Mouse (Mus musculus): ENCODE measurements around the gene Aff3. TPM values are rescaled to one million over a fixed set of nuclear protein-coding genes. Genes with fewer than 3 reads are reported as not detected.

The Aff3 gene
- polyA plus RNA-seq, 1 experiment from 2014 or later: 0.03 TPM

DNA sequence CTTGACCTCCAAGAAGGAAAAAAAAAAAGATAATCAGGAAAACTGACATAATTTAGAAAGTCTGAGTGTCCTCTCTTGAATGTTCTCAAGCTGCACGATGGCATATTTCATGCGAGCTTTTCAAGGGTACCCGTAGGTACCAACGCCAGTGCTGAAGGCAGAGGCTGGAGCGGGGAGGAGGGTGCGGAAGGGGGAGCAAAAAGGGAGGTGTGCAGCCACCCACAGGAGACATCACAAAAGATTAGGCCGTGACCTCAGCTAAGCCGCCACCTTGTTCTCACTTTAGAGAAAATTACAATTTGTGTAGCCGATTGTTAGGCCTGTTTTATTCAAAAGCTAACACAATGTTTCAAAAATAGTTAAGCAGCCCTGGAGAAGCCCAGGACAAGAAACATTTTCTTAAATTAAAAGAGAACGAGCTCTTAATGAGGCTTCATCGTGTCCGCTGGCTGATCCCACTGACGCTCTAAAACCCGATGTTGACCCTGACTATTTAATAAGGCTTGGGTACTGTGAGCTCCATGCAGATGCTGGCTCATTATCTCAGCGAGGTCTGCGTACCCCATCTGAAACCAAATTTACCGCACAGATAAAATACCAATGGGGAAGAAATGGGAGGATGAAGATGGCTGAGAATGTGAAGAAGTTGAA, 274.4 kb downstream of the Aff3 start:
- Histone ChIP-seq H3K27ac (no peak overlapping the region), H3K36me3 (ENCODE audit: inconsistent target) (no peaks in the 10 kb centered on the region), H3K79me2 (ENCODE audit: inconsistent target) (no peaks in the 10 kb centered on the region), H3K4me3 (ENCODE audit: inconsistent target) (no peak overlapping the region)
- 94% methylated on average over 16 of the region's 17 CpGs for WGBS (ENCODE audit: missing documents)

DNA sequence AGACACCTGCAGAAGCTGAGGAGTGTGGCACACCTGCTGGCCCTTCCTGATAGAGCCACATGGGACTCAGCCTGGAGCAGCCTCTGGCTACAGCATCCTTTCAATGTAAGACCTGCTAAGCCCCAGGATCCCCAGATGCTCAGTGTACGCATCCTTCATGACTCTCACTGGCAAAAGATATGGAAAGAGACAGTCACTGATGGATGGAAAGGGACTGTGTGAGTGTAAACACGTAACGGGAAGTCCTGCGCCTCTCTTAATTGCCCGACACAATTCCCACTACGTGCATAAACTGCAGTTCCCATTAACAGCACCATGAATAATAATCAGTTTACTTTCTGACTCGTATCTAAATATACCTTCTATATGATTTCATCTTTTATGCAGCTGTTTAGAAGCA, 275.2 kb downstream of the Aff3 start:
- WGBS (ENCODE audit: missing documents): 92% methylated on average over 7 of the region's 7 CpGs
- Histone ChIP-seq H3K79me2 (ENCODE audit: inconsistent target) (no peaks in the 10 kb centered on the region), H3K36me3 (ENCODE audit: inconsistent target) (no peaks in the 10 kb centered on the region), H3K27ac (no peak overlapping the region), H3K4me3 (ENCODE audit: inconsistent target) (no peak overlapping the region)

DNA sequence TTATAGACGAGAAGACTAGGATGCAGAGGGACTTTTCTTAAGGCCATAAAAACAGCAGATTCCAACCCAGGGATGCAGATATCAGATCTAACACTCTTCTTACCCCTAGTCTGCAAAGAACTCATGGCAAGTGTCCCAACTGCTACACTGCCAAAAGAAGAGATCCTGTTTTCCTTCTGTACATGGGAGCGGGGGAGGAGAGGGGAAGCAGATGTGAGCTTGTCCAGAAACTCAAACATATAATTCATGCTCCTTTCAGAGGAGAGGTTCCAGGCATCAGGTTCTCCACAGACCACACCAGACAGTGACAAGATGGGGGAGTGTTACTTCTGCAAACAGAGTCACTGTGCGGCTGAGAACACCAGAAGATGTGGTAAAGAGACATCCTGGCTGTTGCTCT, 276.3 kb downstream of the Aff3 start:
- Histone ChIP-seq H3K4me3 (ENCODE audit: inconsistent target) (no peak overlapping the region), H3K79me2 (ENCODE audit: inconsistent target) (no peaks in the 10 kb centered on the region), H3K36me3 (ENCODE audit: inconsistent target) (no peaks in the 10 kb centered on the region), H3K27ac (no peak overlapping the region)
- WGBS (ENCODE audit: missing documents): 79% methylated on average over 3 of the region's 3 CpGs

DNA sequence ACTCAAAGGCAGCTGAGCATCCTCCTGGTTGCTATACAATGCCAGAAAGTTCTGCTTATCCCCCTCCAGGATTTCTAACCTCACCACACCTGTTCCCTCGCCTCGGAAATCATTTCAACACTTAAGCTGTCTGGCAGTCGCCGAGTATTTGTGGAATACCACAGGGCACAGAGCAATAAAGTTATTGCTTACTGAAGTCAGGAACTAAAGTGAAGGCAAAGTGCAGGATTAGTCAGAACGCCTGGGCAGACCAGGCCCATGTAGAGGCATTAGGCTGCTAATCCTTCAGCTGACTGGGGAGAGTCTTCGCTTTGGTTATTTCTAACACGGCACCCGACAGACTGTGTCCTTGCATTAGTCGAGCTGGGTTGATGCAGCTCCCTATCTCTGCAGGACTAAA, 277.3 kb downstream of the Aff3 start:
- WGBS (ENCODE audit: missing documents): 93% methylated on average over 9 of the region's 9 CpGs
- Histone ChIP-seq H3K36me3 (ENCODE audit: inconsistent target) (no peaks in the 10 kb centered on the region), H3K79me2 (ENCODE audit: inconsistent target) (no peaks in the 10 kb centered on the region), H3K27ac (no peak overlapping the region), H3K4me3 (ENCODE audit: inconsistent target) (no peak overlapping the region)

DNA sequence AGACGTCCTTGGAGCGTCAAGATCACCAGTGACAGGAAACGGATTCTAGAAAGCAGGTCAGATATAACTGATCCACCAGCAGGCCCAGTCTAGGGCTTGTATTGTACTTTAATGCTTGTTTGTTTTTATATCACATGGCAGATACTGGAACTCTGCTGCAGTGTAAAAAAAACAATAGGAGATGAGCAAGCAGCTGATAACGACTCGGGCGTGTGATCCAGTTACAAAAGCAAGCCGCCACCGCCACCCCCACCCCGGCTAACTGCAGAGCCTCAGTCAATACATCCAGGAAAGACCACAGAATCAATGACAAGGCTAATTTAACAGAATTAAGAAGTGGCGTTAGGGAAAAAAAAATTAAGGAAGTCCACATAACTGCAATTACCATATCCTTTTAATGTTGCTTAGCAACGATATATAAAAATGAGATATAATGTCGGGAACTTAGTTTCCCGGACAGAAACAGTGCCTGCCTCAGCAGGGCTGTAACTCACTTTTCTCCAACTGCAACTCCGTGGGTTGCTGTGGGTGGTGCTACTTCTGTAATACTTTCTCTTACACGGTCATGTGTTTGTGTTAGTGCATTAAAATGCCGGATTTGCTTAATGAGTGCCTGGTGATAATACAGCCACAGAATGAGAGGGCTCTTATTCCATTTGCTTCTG, 280.2 kb downstream of the Aff3 start:
- Histone ChIP-seq H3K36me3 (ENCODE audit: inconsistent target) (no peaks in the 10 kb centered on the region), H3K79me2 (ENCODE audit: inconsistent target) (no peaks in the 10 kb centered on the region), H3K4me3 (ENCODE audit: inconsistent target) (no peak overlapping the region), H3K27ac (no peak overlapping the region)
- 67% methylated on average over 16 of the region's 16 CpGs for WGBS (ENCODE audit: missing documents)

DNA sequence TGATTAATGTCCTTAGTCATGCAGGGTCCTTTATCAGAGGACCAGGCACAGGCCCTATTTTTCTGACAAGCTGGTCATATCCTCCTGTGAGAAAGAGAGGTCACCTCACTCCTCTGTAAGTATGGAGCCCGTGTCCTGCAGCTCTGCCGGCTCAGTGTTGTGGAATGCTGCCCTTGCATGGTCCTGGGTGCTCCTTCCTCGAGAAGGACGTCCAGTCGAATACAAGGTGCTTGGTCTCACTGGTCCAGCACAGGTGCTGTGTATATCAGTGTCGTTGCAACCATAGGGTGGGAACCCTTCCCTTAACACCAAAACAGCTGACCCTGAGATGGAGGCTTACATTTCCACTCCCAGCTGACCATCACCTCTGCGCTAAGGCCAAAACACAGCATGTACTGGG, 280.7 kb downstream of the Aff3 start:
- Histone ChIP-seq H3K4me3 (ENCODE audit: inconsistent target) (no peak overlapping the region), H3K27ac (no peak overlapping the region), H3K36me3 (ENCODE audit: inconsistent target) (no peaks in the 10 kb centered on the region), H3K79me2 (ENCODE audit: inconsistent target) (no peaks in the 10 kb centered on the region)
- WGBS (ENCODE audit: missing documents): 95% methylated on average over 7 of the region's 7 CpGs

DNA sequence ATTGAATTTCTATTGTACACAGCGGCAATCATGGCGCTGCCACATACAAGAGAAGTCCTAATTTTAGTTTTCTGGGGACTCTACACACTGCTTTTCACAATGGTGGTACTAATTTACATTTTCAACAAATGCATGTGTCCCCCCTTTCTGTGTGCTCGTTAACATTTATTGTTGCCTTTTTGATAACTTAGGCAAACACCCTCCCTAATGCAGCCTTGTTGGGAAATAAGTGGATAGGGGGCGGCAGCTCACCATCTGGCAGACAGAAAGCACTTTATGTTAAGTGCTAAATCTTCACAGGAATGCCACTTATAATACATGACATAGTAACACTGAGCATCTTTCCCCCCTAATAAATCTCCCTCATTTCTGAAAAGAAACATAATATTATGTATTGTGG, 282.1 kb downstream of the Aff3 start:
- Histone ChIP-seq H3K27ac (no peak overlapping the region), H3K36me3 (ENCODE audit: inconsistent target) (no peaks in the 10 kb centered on the region), H3K4me3 (ENCODE audit: inconsistent target) (no peak overlapping the region), H3K79me2 (ENCODE audit: inconsistent target) (no peaks in the 10 kb centered on the region)
- WGBS (ENCODE audit: missing documents): 96% methylated on average over 4 of the region's 4 CpGs

DNA sequence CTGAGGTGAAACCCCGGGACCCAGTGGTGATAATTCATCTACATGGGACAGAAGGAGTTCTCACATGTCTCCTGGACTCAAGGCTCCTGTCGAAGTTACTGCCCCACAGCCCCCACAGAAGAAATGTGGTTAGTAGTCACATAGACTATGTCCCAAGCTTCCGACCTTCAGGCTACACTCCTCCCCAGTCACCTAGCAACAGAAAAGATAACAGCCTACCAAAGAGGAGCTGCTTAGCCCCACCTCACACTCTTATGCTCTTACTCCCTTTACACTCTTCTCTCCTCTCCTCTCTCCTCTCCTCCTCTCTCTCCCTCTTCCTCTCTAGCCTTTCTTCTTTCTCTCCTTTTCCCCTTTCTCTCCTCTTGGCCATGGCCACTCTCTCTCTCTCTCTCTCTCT, 286.8 kb downstream of the Aff3 start:
- Histone ChIP-seq H3K4me3 (ENCODE audit: inconsistent target) (no peak overlapping the region), H3K36me3 (ENCODE audit: inconsistent target) (no peaks in the 10 kb centered on the region), H3K79me2 (ENCODE audit: inconsistent target) (no peaks in the 10 kb centered on the region), H3K27ac (no peak overlapping the region)
- WGBS (ENCODE audit: missing documents): 80% methylated on average over 3 of the region's 3 CpGs

DNA sequence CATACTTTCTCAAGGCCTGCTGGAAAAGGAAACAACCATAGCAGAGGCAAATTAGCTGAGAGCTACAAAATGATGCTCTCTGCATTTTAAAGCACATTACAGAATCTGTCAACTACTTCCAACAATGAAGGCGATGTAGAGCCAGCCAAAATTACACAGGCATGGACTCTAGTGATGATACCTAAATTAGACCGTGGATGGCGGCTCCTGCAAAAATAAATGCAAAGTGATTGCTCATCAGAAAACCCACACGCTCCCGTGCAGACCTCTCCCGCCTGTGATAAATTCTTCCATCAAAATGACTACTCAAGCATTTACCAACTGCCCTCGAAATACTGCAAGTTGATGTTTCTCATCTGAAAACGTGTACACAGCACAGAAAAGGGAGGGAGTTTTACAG, 295.6 kb downstream of the Aff3 start:
- Histone ChIP-seq H3K4me3 (ENCODE audit: inconsistent target) (no peak overlapping the region), H3K36me3 (ENCODE audit: inconsistent target) (no peaks in the 10 kb centered on the region), H3K79me2 (ENCODE audit: inconsistent target) (no peaks in the 10 kb centered on the region), H3K27ac (no peak overlapping the region)
- 89% methylated on average over 7 of the region's 8 CpGs for WGBS (ENCODE audit: missing documents)

DNA sequence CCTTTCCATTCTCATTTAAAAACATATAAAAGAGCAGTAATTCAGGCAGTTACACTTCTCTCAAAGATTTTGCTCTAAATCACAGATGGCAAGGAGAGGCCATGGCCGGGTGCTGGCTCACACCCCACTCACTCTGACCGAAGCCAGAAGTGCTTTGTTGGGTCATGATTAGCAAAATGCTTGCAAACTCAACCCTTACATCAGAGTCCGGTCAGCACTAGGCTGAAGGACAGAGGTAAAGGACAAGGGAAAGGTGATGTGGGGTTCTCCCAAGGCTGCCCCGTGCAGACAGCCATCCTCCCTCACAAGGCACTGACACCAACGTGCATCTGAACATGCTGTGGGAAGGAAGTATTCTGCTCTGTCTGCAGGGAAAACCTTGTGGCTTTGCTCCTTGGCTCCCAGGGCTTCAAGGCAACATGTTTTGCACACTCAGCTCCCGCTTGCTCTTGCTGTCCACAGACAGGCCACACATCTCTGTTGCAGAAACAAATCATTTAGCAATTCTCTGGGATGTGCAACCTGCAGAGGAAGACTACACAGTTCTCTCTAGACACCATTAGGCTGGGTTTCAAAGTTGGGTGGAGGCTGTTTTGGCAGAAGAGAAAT, 296.6 kb downstream of the Aff3 start:
- Histone ChIP-seq H3K27ac (no peak overlapping the region), H3K36me3 (ENCODE audit: inconsistent target) (no peaks in the 10 kb centered on the region), H3K79me2 (ENCODE audit: inconsistent target) (no peaks in the 10 kb centered on the region), H3K4me3 (ENCODE audit: inconsistent target) (no peak overlapping the region)
- WGBS (ENCODE audit: missing documents): 95% methylated on average over 6 of the region's 6 CpGs

DNA sequence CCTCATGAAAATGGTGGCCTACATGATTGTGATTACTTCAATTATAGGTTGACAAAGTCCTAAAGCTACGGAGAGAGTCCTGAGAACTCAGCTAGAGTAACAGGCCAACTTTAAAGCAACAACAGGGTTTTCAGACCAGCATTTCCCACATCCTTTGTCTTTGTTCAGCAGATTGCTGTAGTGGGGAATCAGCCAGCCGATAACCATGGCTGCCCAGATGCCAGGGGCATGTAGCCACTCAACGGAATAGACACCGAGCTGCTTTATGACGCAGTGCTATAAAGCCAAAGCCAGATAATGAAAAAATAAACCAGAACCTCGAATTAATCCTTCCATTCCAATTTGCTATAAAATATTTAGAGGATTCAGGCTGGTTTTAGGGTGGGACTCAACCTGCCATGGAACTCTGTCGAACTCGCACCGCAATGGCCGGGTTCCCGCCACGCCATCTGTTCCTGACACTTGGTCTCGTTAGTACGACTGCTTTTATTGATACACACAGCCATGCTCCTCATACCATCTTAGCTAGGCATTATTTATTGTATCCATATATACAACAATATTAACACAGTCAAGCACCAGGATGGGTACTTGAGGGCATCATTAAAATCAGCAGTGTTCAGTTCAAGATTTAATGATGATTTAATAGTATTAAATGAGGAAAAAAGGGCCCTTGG, 297.2 kb downstream of the Aff3 start:
- H3K36me3 ChIP-seq (ENCODE audit: inconsistent target): no peaks in the 10 kb centered on the region
- H3K4me3 ChIP-seq (ENCODE audit: inconsistent target): no peak overlapping the region
- no peaks in the 10 kb centered on the region for H3K79me2 ChIP-seq (ENCODE audit: inconsistent target)
- 92% methylated on average over 14 of the region's 14 CpGs for whole genome bisulfite sequencing (ENCODE audit: missing documents)
- no peak overlapping the region for H3K27ac ChIP-seq

DNA sequence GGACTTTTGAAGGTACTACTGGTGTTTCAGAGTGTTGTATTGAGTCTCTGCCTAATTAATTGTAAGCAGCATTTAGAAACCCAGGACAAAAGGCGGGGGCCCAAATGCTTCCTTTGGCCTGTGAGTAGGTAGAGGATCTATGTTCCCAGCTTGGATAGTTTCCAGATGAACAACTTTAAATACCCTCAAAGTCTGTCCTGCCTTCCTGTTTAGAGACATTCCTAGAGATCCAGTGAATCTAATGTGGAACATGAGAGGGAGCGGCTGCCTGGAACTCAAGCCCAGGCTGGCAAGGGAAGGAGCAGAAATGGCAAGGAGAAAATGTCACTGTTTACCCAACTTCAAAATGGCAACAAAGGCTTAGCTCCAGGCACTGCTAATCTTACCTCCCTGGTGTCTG, 300.9 kb downstream of the Aff3 start:
- no peak overlapping the region for H3K4me3 ChIP-seq (ENCODE audit: inconsistent target)
- no peaks in the 10 kb centered on the region for H3K79me2 ChIP-seq (ENCODE audit: inconsistent target)
- 100% methylated on average over 2 of the region's 2 CpGs for WGBS (ENCODE audit: missing documents)
- no peaks in the 10 kb centered on the region for H3K36me3 ChIP-seq (ENCODE audit: inconsistent target)
- H3K27ac ChIP-seq: no peak overlapping the region

DNA sequence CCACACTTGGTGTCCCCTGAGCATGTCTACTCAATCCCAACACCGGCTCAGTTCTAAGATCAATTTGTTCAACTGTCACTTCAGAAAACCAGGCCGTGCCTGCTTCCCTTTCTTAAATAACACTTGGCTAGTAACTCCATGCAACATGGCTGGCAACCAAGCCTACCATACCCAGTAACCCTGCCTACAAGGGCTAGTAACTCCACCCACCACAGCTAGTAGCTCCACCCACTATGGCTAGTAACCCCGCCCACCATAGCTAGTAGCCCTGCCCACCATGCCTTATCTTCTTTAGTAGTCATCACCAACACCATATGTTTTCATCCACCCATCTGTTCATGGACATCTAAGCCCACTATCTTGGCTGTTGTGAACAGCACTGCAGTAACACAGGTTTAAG, 302.5 kb downstream of the Aff3 start:
- WGBS (ENCODE audit: missing documents): 96% methylated on average over 3 of the region's 3 CpGs
- H3K36me3 ChIP-seq (ENCODE audit: inconsistent target): no peaks in the 10 kb centered on the region

DNA sequence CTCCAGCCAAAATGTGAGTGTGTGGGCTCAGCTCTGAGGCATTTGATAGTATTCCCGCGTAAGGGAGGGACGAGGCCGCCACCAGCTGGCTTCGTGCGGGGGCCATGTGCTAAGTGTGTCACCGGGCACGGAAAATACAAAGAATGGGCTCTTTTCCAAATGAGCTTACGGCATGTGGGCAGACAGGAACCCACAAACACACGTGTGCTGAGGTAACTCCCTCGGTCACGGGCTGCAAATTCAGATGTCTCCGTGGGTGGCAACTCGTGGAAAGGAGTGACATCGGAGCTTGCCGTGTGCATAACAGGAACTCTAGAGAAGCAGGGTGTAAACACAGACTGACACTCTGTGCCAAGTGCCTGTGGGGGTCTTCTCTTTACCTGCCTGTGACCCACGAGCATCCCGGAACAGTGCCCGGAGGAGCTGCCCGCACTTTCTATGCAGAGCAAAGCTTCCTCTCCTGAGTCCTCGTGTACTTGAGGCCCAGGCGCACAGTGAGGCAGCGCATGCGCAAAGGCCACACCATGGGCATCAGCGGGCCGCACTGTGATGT, 305.9 kb downstream of the Aff3 start:
- Histone ChIP-seq H3K4me3 (ENCODE audit: inconsistent target) (no peak overlapping the region), H3K36me3 (ENCODE audit: inconsistent target) (no peaks in the 10 kb centered on the region), H3K79me2 (ENCODE audit: inconsistent target) (no peaks in the 10 kb centered on the region), H3K27ac (no peak overlapping the region)
- WGBS (ENCODE audit: missing documents): 87% methylated on average over 26 of the region's 26 CpGs

More for the DNA sequence above, 302.5 kb downstream of the Aff3 start:
- H3K4me3 ChIP-seq (ENCODE audit: inconsistent target): no peak overlapping the region
- H3K27ac ChIP-seq: no peak overlapping the region
- no peaks in the 10 kb centered on the region for H3K79me2 ChIP-seq (ENCODE audit: inconsistent target)
